Mouse (Mus musculus): ENCODE data around the gene Mgll.

DNA sequence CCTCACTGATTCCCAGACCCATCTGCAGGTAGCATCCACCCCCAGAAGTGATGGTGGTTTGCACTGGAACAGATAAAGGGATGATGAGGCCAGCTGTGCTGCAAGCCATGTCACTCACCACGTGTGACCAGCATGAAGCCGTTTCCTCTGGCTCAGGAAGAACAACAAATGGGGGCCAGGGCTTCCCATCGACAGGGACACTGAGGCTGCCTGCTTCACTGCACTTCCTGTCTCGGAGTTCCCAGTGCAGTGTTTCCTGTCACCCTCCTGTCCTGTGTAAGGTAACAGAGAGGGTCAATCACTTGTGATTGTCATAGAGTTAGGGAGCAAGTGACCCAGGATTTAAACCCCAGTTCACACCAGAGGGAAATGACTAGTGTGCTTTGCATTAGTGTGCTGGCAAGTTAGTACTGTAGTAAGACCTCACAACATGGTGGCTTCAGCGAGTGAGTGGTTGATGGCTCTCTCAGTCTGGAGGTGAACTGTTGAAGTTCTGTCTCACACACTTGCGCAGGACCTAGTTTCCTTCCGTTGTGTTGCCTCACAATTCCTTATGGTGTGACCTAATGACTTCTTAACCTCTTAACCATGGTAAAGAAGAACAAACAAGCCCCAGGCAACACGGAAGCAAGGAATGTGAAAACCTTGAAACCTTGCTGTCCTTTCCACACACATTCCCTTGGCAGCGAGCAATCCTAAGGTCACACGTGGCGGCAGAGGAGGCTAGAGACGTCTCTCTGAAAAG lies 23.3 kb downstream of the Mgll start:
- TF ChIP-seq POLR2A (IDR thresholded peaks at IDR 0.05; ENCODE audit: borderline replicate concordance, control insufficient read depth, low read depth, low read length) (no peak), CTCF (IDR thresholded peaks at IDR 0.05; ENCODE audit: control insufficient read depth, insufficient read depth, low read length) (no peak)
